Comparison of ENCODE assay signal across 9 mouse cellular contexts in genomic region chr11:71985101-71985711, GRCm38 (mm10). TPM values are rescaled to one million over a fixed set of nuclear protein-coding genes. Genes with fewer than 3 reads are reported as not detected.
A peak's percentile ranks its signal among the peaks of the same experiment; 100 is the strongest.
DNase-seq lines count a peak whose midpoint lies in the region; ATAC-seq lines count a peak whose summit lies in the region.
"Had no signal": no experiment of that assay in that cellular context is flagged by ENCODE, and none has a peak within 500 bp of the region (broad histone marks: within the 10 kb centered on the region; RNA-seq: fewer than 3 reads in every experiment).

No protein-coding gene starts in this region.

- no peak overlapping the region for H3K9ac ChIP-seq in neural tube, embryonic 12.5 days
- H3K9ac ChIP-seq in hindbrain, embryonic 16.5 days (ENCODE audit: low read depth, low read length) = no peak overlapping the region
- H3K9ac ChIP-seq: limb, embryonic 15.5 days had no signal

- H3K4me1 ChIP-seq in heart, embryonic 10.5 days = 0 out of 2 replicates have a peak, but pooled peaks cover 12% of the 10 kb centered on the region
- peaks cover 28% of the 10 kb centered on the region for H3K4me1 ChIP-seq in neural tube, embryonic 12.5 days
- H3K4me1 ChIP-seq in hindbrain, embryonic 16.5 days (ENCODE audit: control insufficient read depth, insufficient read depth, low read depth, low read length) = peaks cover 24% of the 10 kb centered on the region
- H3K4me1 ChIP-seq: limb, embryonic 15.5 days had no signal

- WGBS in heart, embryonic 10.5 days = 57% methylated on average over 4 of the region's 4 CpGs
- WGBS in neural tube, embryonic 12.5 days = 31% methylated on average over 4 of the region's 4 CpGs
- WGBS in hindbrain, embryonic 16.5 days = 23% methylated on average over 4 of the region's 4 CpGs

- H3K9me3 ChIP-seq in heart, embryonic 10.5 days = no peaks in the 10 kb centered on the region
- no peaks in the 10 kb centered on the region for H3K9me3 ChIP-seq in neural tube, embryonic 12.5 days
- no peaks in the 10 kb centered on the region for H3K9me3 ChIP-seq in hindbrain, embryonic 16.5 days (ENCODE audit: control insufficient read depth, low read length)
- H3K9me3 ChIP-seq: limb, embryonic 15.5 days had no signal

- no peaks in the 10 kb centered on the region for H3K36me3 ChIP-seq in heart, embryonic 10.5 days
- H3K36me3 ChIP-seq in neural tube, embryonic 12.5 days = no peaks in the 10 kb centered on the region
- no peaks in the 10 kb centered on the region for H3K36me3 ChIP-seq in hindbrain, embryonic 16.5 days (ENCODE audit: control insufficient read depth, insufficient read depth, low read length)
- H3K36me3 ChIP-seq: limb, embryonic 15.5 days had no signal

- DNase-seq in heart, embryonic 10.5 days (ENCODE audit: low spot score) = no peak
- no peak for DNase-seq in heart, adult 8-10 months (ENCODE audit: low spot score)
- no peak for DNase-seq in neural tube, embryonic 10.5 days (ENCODE audit: extremely low spot score, low spot score)
- DNase-seq in right cerebral cortex, postnatal 4 days = no peak
- DNase-seq in heart, postnatal 10 days = no peak
- DNase-seq in thymus, postnatal 4 days = no peak

- H3K27me3 ChIP-seq in heart, embryonic 10.5 days (ENCODE audit: insufficient read depth, poor library complexity, severe bottlenecking) = no peaks in the 10 kb centered on the region
- no peaks in the 10 kb centered on the region for H3K27me3 ChIP-seq in neural tube, embryonic 12.5 days (replicated peaks)
- H3K27me3 ChIP-seq in hindbrain, embryonic 16.5 days (replicated peaks; ENCODE audit: control insufficient read depth, insufficient read depth, low read length) = no peaks in the 10 kb centered on the region

- intact Hi-C loops in heart, postnatal 10 days (cut with DNase I) = no loop called here

- 0 out of 2 replicates have a peak, but pooled peaks have one; percentile 48 for ATAC-seq in neural tube, embryonic 12.5 days (ENCODE audit: low FRiP score, low read depth)
- ATAC-seq in hindbrain, embryonic 16.5 days = peak; percentile 81

- no peak overlapping the region for H3K4me3 ChIP-seq in heart, embryonic 10.5 days
- no peak overlapping the region for H3K4me3 ChIP-seq in neural tube, embryonic 12.5 days
- no peak overlapping the region for H3K4me3 ChIP-seq in hindbrain, embryonic 16.5 days (ENCODE audit: low read length)
- H3K4me3 ChIP-seq: limb, embryonic 15.5 days had no signal

- H3K27ac ChIP-seq in heart, embryonic 10.5 days = 0 out of 2 replicates have a peak overlapping the region, but pooled peaks have one; percentile 6
- H3K27ac ChIP-seq in neural tube, embryonic 12.5 days = no peak overlapping the region
- no peak overlapping the region for H3K27ac ChIP-seq in hindbrain, embryonic 16.5 days (ENCODE audit: low read depth, low read length)
- H3K27ac ChIP-seq: limb, embryonic 15.5 days had no signal

- H3K4me2 ChIP-seq in neural tube, embryonic 12.5 days (replicated peaks) = no peak overlapping the region
- no peak overlapping the region for H3K4me2 ChIP-seq in hindbrain, embryonic 16.5 days (ENCODE audit: low read length)
- H3K4me2 ChIP-seq: limb, embryonic 15.5 days had no signal

RNA-seq across cellular contexts. Expression of gene Aipl1, which starts 52.1 kb away (rescaled TPM):
- 1.7 and 2.0 TPM in 2 replicates for polyA plus RNA-seq in heart, embryonic 10.5 days (2016; fragmentation: Nextera tagmentation; extraction: Ambion mirVana)
- total RNA-seq in heart, adult 8-10 months (2022) = under 1 TPM in 1 of 4 experiments, not detected in 3; 0.13 TPM
- polyA plus RNA-seq in neural tube, embryonic 12.5 days (2016; fragmentation: Nextera tagmentation; extraction: Ambion mirVana) = 0.24 and 0.47 TPM in 2 replicates
- polyA plus RNA-seq in hindbrain, embryonic 16.5 days (2015; fragmentation: Nextera tagmentation; extraction: Ambion mirVana) = 0.27 and 0.41 TPM in 2 replicates
- total RNA-seq in heart, postnatal 10 days (2021) = under 1 TPM; 0.15 to 0.17 TPM

RNA-seq across cellular contexts. Expression of gene Pimreg, which starts 56.6 kb away (rescaled TPM):
- 121 and 150 TPM in 2 replicates for polyA plus RNA-seq in heart, embryonic 10.5 days (2016; fragmentation: Nextera tagmentation; extraction: Ambion mirVana)
- total RNA-seq in heart, adult 8-10 months (2022) = 1 to 10 TPM in 1 of 4 experiments, under 1 TPM in 2, not detected in 1; 0.41 to 1.4 (median 0.65) TPM
- polyA plus RNA-seq in neural tube, embryonic 12.5 days (2016; fragmentation: Nextera tagmentation; extraction: Ambion mirVana) = 115 and 116 TPM in 2 replicates
- 33.5 and 38.5 TPM in 2 replicates for polyA plus RNA-seq in hindbrain, embryonic 16.5 days (2015; fragmentation: Nextera tagmentation; extraction: Ambion mirVana)
- total RNA-seq in heart, postnatal 10 days (2021) = 10 to 100 TPM; 14.3 to 17.7 TPM
